Mouse (Mus musculus): ENCODE results near the gene Iqgap1. TPM values are rescaled to one million over a fixed set of nuclear protein-coding genes. Genes with fewer than 3 reads are reported as not detected.

The Iqgap1 gene
- polyA plus RNA-seq, 1 experiment from 2014 or later: 94.3 TPM

- H3K27me3 ChIP-seq (ENCODE audit: control insufficient read depth, insufficient read depth, low read length): no peaks in the 10 kb centered on the region
- H3K9ac ChIP-seq (replicated peaks; ENCODE audit: low read depth, low read length): no peak overlapping the region
- H3K4me1 ChIP-seq (ENCODE audit: control insufficient read depth, insufficient read depth, low read length): peaks cover 6% of the 10 kb centered on the region; the same call in 1 of the 2 replicates
- no peak overlapping the region for H3K27ac ChIP-seq (ENCODE audit: low read length)
- H3K9me3 ChIP-seq (ENCODE audit: control insufficient read depth, low read depth, low read length): no peaks in the 10 kb centered on the region
- H3K4me2 ChIP-seq (replicated peaks; ENCODE audit: low read depth, low read length): no peak overlapping the region
- no peak for ATAC-seq (ENCODE audit: insufficient number of reproducible peaks, insufficient read depth, low FRiP score, low read depth)
- no peak overlapping the region for H3K4me3 ChIP-seq (ENCODE audit: low read depth, low read length)
- WGBS: 48% methylated on average over 4 of the region's 4 CpGs
- H3K36me3 ChIP-seq (ENCODE audit: control insufficient read depth, insufficient read depth, low read length): no peaks in the 10 kb centered on the region
Observed at GRCm38 (mm10) chr7:80806331-80806730, 19.4 kb downstream of the Iqgap1 start.

- Histone ChIP-seq H3K4me2 (replicated peaks; ENCODE audit: low read depth, low read length) (peak overlapping the region; percentile 70), H3K27ac (ENCODE audit: low read length) (peak overlapping the region; percentile 94), H3K9me3 (ENCODE audit: control insufficient read depth, low read depth, low read length) (no peaks in the 10 kb centered on the region), H3K36me3 (ENCODE audit: control insufficient read depth, insufficient read depth, low read length) (peaks cover 12% of the 10 kb centered on the region; the same call in 1 of the 2 replicates), H3K4me1 (ENCODE audit: control insufficient read depth, insufficient read depth, low read length) (peaks cover 6% of the 10 kb centered on the region; the same call in 1 of the 2 replicates), H3K9ac (replicated peaks; ENCODE audit: low read depth, low read length) (peak overlapping the region; percentile 76), H3K27me3 (ENCODE audit: control insufficient read depth, insufficient read depth, low read length) (no peaks in the 10 kb centered on the region), H3K4me3 (ENCODE audit: low read depth, low read length) (peak overlapping the region; percentile 88)
- WGBS: 1% methylated on average over 46 of the region's 47 CpGs
- peak; percentile 97 for ATAC-seq (ENCODE audit: insufficient number of reproducible peaks, insufficient read depth, low FRiP score, low read depth)
Observed at GRCm38 (mm10) chr7:80803173-80803872, 22.5 kb downstream of the Iqgap1 start.

- Histone ChIP-seq H3K9me3 (ENCODE audit: control insufficient read depth, low read depth, low read length) (no peaks in the 10 kb centered on the region), H3K27ac (ENCODE audit: low read length) (peak overlapping the region; percentile 94), H3K27me3 (ENCODE audit: control insufficient read depth, insufficient read depth, low read length) (no peaks in the 10 kb centered on the region), H3K4me2 (replicated peaks; ENCODE audit: low read depth, low read length) (peak overlapping the region; percentile 49), H3K9ac (replicated peaks; ENCODE audit: low read depth, low read length) (peak overlapping the region; percentile 76), H3K36me3 (ENCODE audit: control insufficient read depth, insufficient read depth, low read length) (peaks cover 15% of the 10 kb centered on the region; the same call in 1 of the 2 replicates), H3K4me3 (ENCODE audit: low read depth, low read length) (peak overlapping the region; percentile 88), H3K4me1 (ENCODE audit: control insufficient read depth, insufficient read depth, low read length) (peaks cover 6% of the 10 kb centered on the region; the same call in 1 of the 2 replicates)
- under 1% methylated on average over 37 of the region's 37 CpGs for WGBS
- ATAC-seq (ENCODE audit: insufficient number of reproducible peaks, insufficient read depth, low FRiP score, low read depth): peak; percentile 78
Observed at GRCm38 (mm10) chr7:80802412-80803160, 23.2 kb downstream of the Iqgap1 start.

GRCm38 (mm10) chr7:80799307-80799706, 26.5 kb downstream of the Iqgap1 start:
- Histone ChIP-seq H3K36me3 (ENCODE audit: control insufficient read depth, insufficient read depth, low read length) (peaks cover 26% of the 10 kb centered on the region), H3K27ac (ENCODE audit: low read length) (no peak overlapping the region), H3K4me2 (replicated peaks; ENCODE audit: low read depth, low read length) (no peak overlapping the region), H3K4me3 (ENCODE audit: low read depth, low read length) (no peak overlapping the region), H3K9ac (replicated peaks; ENCODE audit: low read depth, low read length) (no peak overlapping the region), H3K27me3 (ENCODE audit: control insufficient read depth, insufficient read depth, low read length) (no peaks in the 10 kb centered on the region), H3K4me1 (ENCODE audit: control insufficient read depth, insufficient read depth, low read length) (peaks cover 6% of the 10 kb centered on the region; the same call in 1 of the 2 replicates), H3K9me3 (ENCODE audit: control insufficient read depth, low read depth, low read length) (no peaks in the 10 kb centered on the region)
- 79% methylated on average over 5 of the region's 5 CpGs for WGBS
- no peak for ATAC-seq (ENCODE audit: insufficient number of reproducible peaks, insufficient read depth, low FRiP score, low read depth)

GRCm38 (mm10) chr7:80796805-80797567, 28.8 kb downstream of the Iqgap1 start:
- no peak overlapping the region for H3K27ac ChIP-seq (ENCODE audit: low read length)
- no peak for ATAC-seq (ENCODE audit: insufficient number of reproducible peaks, insufficient read depth, low FRiP score, low read depth)
- H3K36me3 ChIP-seq (ENCODE audit: control insufficient read depth, insufficient read depth, low read length): peaks cover 26% of the 10 kb centered on the region
- no peak overlapping the region for H3K4me3 ChIP-seq (ENCODE audit: low read depth, low read length)
- H3K27me3 ChIP-seq (ENCODE audit: control insufficient read depth, insufficient read depth, low read length): no peaks in the 10 kb centered on the region
- H3K9ac ChIP-seq (replicated peaks; ENCODE audit: low read depth, low read length): no peak overlapping the region
- 69% methylated on average over 15 of the region's 15 CpGs for WGBS
- H3K4me2 ChIP-seq (replicated peaks; ENCODE audit: low read depth, low read length): no peak overlapping the region
- no peaks in the 10 kb centered on the region for H3K9me3 ChIP-seq (ENCODE audit: control insufficient read depth, low read depth, low read length)
- H3K4me1 ChIP-seq (ENCODE audit: control insufficient read depth, insufficient read depth, low read length): peaks cover 4% of the 10 kb centered on the region; the same call in 1 of the 2 replicates

- no peak overlapping the region for H3K27ac ChIP-seq (ENCODE audit: low read length)
- H3K36me3 ChIP-seq (ENCODE audit: control insufficient read depth, insufficient read depth, low read length): peaks cover 26% of the 10 kb centered on the region
- no peaks in the 10 kb centered on the region for H3K27me3 ChIP-seq (ENCODE audit: control insufficient read depth, insufficient read depth, low read length)
- H3K4me1 ChIP-seq (ENCODE audit: control insufficient read depth, insufficient read depth, low read length): no peaks in the 10 kb centered on the region
- no peak overlapping the region for H3K4me2 ChIP-seq (replicated peaks; ENCODE audit: low read depth, low read length)
- H3K9me3 ChIP-seq (ENCODE audit: control insufficient read depth, low read depth, low read length): no peaks in the 10 kb centered on the region
- 84% methylated on average over 6 of the region's 6 CpGs for WGBS
- no peak overlapping the region for H3K4me3 ChIP-seq (ENCODE audit: low read depth, low read length)
- ATAC-seq (ENCODE audit: insufficient number of reproducible peaks, insufficient read depth, low FRiP score, low read depth): no peak
- no peak overlapping the region for H3K9ac ChIP-seq (replicated peaks; ENCODE audit: low read depth, low read length)
Observed at GRCm38 (mm10) chr7:80796258-80796657, 29.5 kb downstream of the Iqgap1 start.

GRCm38 (mm10) chr7:80789534-80789933, 36.2 kb downstream of the Iqgap1 start:
- H3K4me1 ChIP-seq (ENCODE audit: control insufficient read depth, insufficient read depth, low read length): peaks cover 14% of the 10 kb centered on the region; the same call in 1 of the 2 replicates
- WGBS: 16% methylated on average over 5 of the region's 5 CpGs
- ATAC-seq (ENCODE audit: insufficient number of reproducible peaks, insufficient read depth, low FRiP score, low read depth): 0 out of 2 replicates have a peak, but pooled peaks have one; percentile 65

GRCm38 (mm10) chr7:80789061-80789460, 36.7 kb downstream of the Iqgap1 start:
- H3K36me3 ChIP-seq (ENCODE audit: control insufficient read depth, insufficient read depth, low read length): no peaks in the 10 kb centered on the region
- no peak overlapping the region for H3K4me2 ChIP-seq (replicated peaks; ENCODE audit: low read depth, low read length)
- peak overlapping the region; percentile 85; the same call in 1 of the 2 replicates for H3K27ac ChIP-seq (ENCODE audit: low read length)
- WGBS: 9% methylated on average over 1 of the region's 1 CpGs
- no peaks in the 10 kb centered on the region for H3K9me3 ChIP-seq (ENCODE audit: control insufficient read depth, low read depth, low read length)
- H3K9ac ChIP-seq (replicated peaks; ENCODE audit: low read depth, low read length): no peak overlapping the region
- H3K27me3 ChIP-seq (ENCODE audit: control insufficient read depth, insufficient read depth, low read length): no peaks in the 10 kb centered on the region
- peak; percentile 70 for ATAC-seq (ENCODE audit: insufficient number of reproducible peaks, insufficient read depth, low FRiP score, low read depth)
- no peak overlapping the region for H3K4me3 ChIP-seq (ENCODE audit: low read depth, low read length)
- H3K4me1 ChIP-seq (ENCODE audit: control insufficient read depth, insufficient read depth, low read length): peaks cover 14% of the 10 kb centered on the region; the same call in 1 of the 2 replicates

More at GRCm38 (mm10) chr7:80789534-80789933, 36.2 kb downstream of the Iqgap1 start:
- no peak overlapping the region for H3K9ac ChIP-seq (replicated peaks; ENCODE audit: low read depth, low read length)
- peak overlapping the region; percentile 85 for H3K27ac ChIP-seq (ENCODE audit: low read length)
- 0 out of 2 replicates have a peak overlapping the region, but pooled peaks have one; percentile 1 for H3K4me2 ChIP-seq (replicated peaks; ENCODE audit: low read depth, low read length)
- H3K27me3 ChIP-seq (ENCODE audit: control insufficient read depth, insufficient read depth, low read length): no peaks in the 10 kb centered on the region
- no peaks in the 10 kb centered on the region for H3K36me3 ChIP-seq (ENCODE audit: control insufficient read depth, insufficient read depth, low read length)
- no peaks in the 10 kb centered on the region for H3K9me3 ChIP-seq (ENCODE audit: control insufficient read depth, low read depth, low read length)
- no peak overlapping the region for H3K4me3 ChIP-seq (ENCODE audit: low read depth, low read length)
